Mouse (Mus musculus) limb, embryonic 14.5 days (tissue): ENCODE measurements around the gene Paxbp1. TPM values are rescaled to one million over a fixed set of nuclear protein-coding genes. Genes with fewer than 3 reads are reported as not detected.

ENCODE experiments used
- ATAC-seq: fragments of 200-750 bp; cut with Nextera tagmentation; 2 replicates; pipeline ENCODE4 v1.8.0; 2017; ENCODE audit warnings: low read depth, moderate number of reproducible peaks, moderate TSS enrichment; ENCODE audit not compliant: low FRiP score
- DNase-seq: peaks from one replicate; pipeline ENCODE4 v3.0.0-alpha.2; 2015; ENCODE audit warnings: low spot score
- H3K27ac ChIP-seq: fragments of 300-500 bp; sonication (generic); replicated peaks from 2 replicates; pipeline ENCODE4 v1.5.1; 2014; ENCODE audit warnings: low read depth, mild to moderate bottlenecking, low read length, moderate library complexity, mixed read lengths
- H3K27me3 ChIP-seq: fragments of 300-500 bp; sonication (generic); 2 replicates; pipeline ENCODE4 v1.6.1; 2014; ENCODE audit warnings: low read length, mixed read lengths; ENCODE audit not compliant: control insufficient read depth, insufficient read depth
- H3K36me3 ChIP-seq: fragments of 300-500 bp; sonication (generic); 2 replicates; pipeline ENCODE4 v1.6.1; 2014; ENCODE audit warnings: mild to moderate bottlenecking, low read length, moderate library complexity, mixed read lengths; ENCODE audit not compliant: control insufficient read depth, insufficient read depth
- H3K4me1 ChIP-seq: fragments of 300-500 bp; sonication (generic); 2 replicates; pipeline ENCODE4 v1.6.1; 2014; ENCODE audit warnings: antibody characterized with exemption, low read length, mixed read lengths; ENCODE audit not compliant: control insufficient read depth, insufficient read depth
- H3K4me2 ChIP-seq: fragments of 300-500 bp; sonication (generic); replicated peaks from 2 replicates; pipeline ENCODE4 v1.6.1; 2014; ENCODE audit warnings: low read depth, mild to moderate bottlenecking, low read length, moderate library complexity; ENCODE audit not compliant: severe bottlenecking
- H3K4me3 ChIP-seq: fragments of 300-500 bp; sonication (generic); replicated peaks from 2 replicates; pipeline ENCODE4 v1.5.1; 2014; ENCODE audit warnings: low read length
- H3K9ac ChIP-seq: fragments of 300-500 bp; sonication (generic); 2 replicates; pipeline ENCODE4 v1.6.1; 2014; ENCODE audit warnings: mild to moderate bottlenecking, low read depth, low read length, moderate library complexity; ENCODE audit not compliant: severe bottlenecking
- H3K9me3 ChIP-seq: fragments of 300-500 bp; sonication (generic); 2 replicates; pipeline ENCODE4 v1.6.1; 2016; ENCODE audit warnings: low read length; ENCODE audit not compliant: control insufficient read depth
- POLR2A ChIP-seq: fragments of 200-500 bp; IDR thresholded peaks from 2 replicates; pipeline ENCODE4 v1.8.0; 2012; ENCODE audit warnings: inconsistent platforms, mild to moderate bottlenecking, moderate library complexity, borderline replicate concordance; ENCODE audit not compliant: insufficient read depth, insufficient read length; ENCODE audit errors: extremely low read depth
- WGBS: fragments of 180-500 bp; shearing (Covaris S2); extraction: QIAGEN DNeasy Blood & Tissue Kit; methylation state at CpG from one replicate; pipeline ENCODE4 v1.1.7; 2014; 5-methylcytosine and 5-hydroxymethylcytosine counted together
- polyA plus RNA-seq, 2 experiments: library from polyadenylated mRNA; depleted of rRNA in 1 of 2; stranded (reverse) in 1 of 2; unstranded in 1 of 2; fragments of >200 nt; fragmentation: Nextera tagmentation in 1 of 2; extraction: Ambion mirVana in 1 of 2; gene quantifications; 2 replicates each; pipeline versions ENCODE4 v1.2.1 to v1.2.3; 2012 to 2014

Paxbp1 gene
- polyA plus RNA-seq, 2 experiments, result 56.2 to 132 TPM

DNA sequence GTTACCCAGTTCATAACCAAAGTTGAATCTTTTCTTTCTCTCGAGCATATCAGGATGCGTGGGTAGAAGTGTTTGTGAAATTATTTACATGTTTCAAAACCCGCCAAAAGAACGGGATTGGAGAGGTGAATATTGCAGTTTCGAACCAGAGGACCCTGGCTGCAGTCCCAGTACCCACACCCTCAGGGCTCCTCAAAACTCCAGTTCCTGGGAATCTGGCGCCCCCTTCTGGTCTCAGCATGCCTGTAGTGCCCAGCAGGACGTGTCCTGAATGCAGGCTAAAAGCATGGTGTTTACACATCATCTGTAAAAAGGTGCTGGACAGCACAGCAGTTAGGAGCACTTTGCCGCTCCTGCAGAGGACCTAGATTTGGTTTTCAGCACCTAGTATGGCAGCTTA lies 1.2 kb upstream of the Paxbp1 start:
- Histone ChIP-seq H3K27ac (no peak overlapping the region), H3K4me1 (peaks cover 6% of the 10 kb centered on the region; the same call in 1 of the 2 replicates), H3K27me3 (no peaks in the 10 kb centered on the region), H3K9me3 (no peaks in the 10 kb centered on the region), H3K4me2 (no peak overlapping the region), H3K9ac (no peak overlapping the region), H3K4me3 (no peak overlapping the region), H3K36me3 (peaks cover 13% of the 10 kb centered on the region)
- TF ChIP-seq POLR2A, result no peak
- WGBS, result 67% methylated on average over 8 of the region's 8 CpGs
- ATAC-seq (no peak), DNase-seq (peak; percentile 18)

- DNase-seq (peak; percentile 29), ATAC-seq (peak; percentile 77)
- peak overlapping the region; percentile 85 for H3K4me3 ChIP-seq
- peak overlapping the region; percentile 95 for H3K27ac ChIP-seq
- H3K9me3 ChIP-seq, result no peaks in the 10 kb centered on the region
- H3K4me2 ChIP-seq, result peak overlapping the region; percentile 62
- no peaks in the 10 kb centered on the region for H3K27me3 ChIP-seq
- H3K9ac ChIP-seq, result peak overlapping the region; percentile 93
- WGBS, result under 1% methylated on average over 29 of the region's 63 CpGs
- peaks cover 26% of the 10 kb centered on the region for H3K36me3 ChIP-seq
- no peak for TF ChIP-seq POLR2A
- peaks cover 6% of the 10 kb centered on the region; the same call in 1 of the 2 replicates for H3K4me1 ChIP-seq
Observed at GRCm38 (mm10) chr16:91043461-91044248, 688 bp downstream of the Paxbp1 start.

GRCm38 (mm10) chr16:91042640-91043039 lies 1.7 kb downstream of the Paxbp1 start:
- 45% methylated on average over 1 of the region's 1 CpGs for WGBS
- no peak overlapping the region for H3K27ac ChIP-seq
- H3K9me3 ChIP-seq, result no peaks in the 10 kb centered on the region
- no peaks in the 10 kb centered on the region for H3K27me3 ChIP-seq
- peaks cover 6% of the 10 kb centered on the region; the same call in 1 of the 2 replicates for H3K4me1 ChIP-seq
- ATAC-seq (no peak), DNase-seq (no peak)
- peak overlapping the region; percentile 85 for H3K4me3 ChIP-seq
- H3K4me2 ChIP-seq, result peak overlapping the region; percentile 62
- TF ChIP-seq POLR2A, result no peak
- peak overlapping the region; percentile 93; the same call in 1 of the 2 replicates for H3K9ac ChIP-seq
- H3K36me3 ChIP-seq, result peaks cover 36% of the 10 kb centered on the region

DNA sequence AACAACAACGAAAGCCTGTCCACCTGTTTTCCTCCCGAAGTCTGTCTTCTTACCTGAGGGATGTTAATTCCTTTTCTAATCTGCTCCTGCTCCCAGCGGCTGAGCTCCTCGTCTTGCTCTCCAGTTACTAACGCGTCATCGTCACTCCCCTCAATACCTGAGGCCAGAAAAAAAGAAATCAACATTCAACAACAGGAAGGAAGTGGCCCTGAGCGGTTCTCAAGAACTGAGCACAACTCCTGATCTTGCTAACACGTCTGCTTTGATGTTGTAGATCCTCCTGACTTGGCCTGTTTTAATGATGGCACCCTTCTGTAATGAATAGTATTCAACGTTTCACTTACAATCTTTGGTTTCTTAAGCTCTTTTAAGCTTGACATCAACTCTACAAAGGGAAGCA lies 8.5 kb downstream of the Paxbp1 start:
- 91% methylated on average over 10 of the region's 10 CpGs for WGBS
- H3K27me3 ChIP-seq, result no peaks in the 10 kb centered on the region
- no peak for TF ChIP-seq POLR2A

GRCm38 (mm10) chr16:91030751-91031150 lies 13.6 kb downstream of the Paxbp1 start:
- H3K4me1 ChIP-seq, result no peaks in the 10 kb centered on the region
- no peak overlapping the region for H3K27ac ChIP-seq
- no peak for TF ChIP-seq POLR2A
- no peak for DNase-seq
- no peak overlapping the region for H3K4me2 ChIP-seq
- no peaks in the 10 kb centered on the region for H3K9me3 ChIP-seq
- H3K4me3 ChIP-seq, result no peak overlapping the region
- H3K27me3 ChIP-seq, result no peaks in the 10 kb centered on the region
- 89% methylated on average over 4 of the region's 4 CpGs for WGBS
- H3K9ac ChIP-seq, result no peak overlapping the region
- no peak for ATAC-seq
- peaks cover 88% of the 10 kb centered on the region for H3K36me3 ChIP-seq

More for the DNA sequence above, 8.5 kb downstream of the Paxbp1 start:
- H3K27ac ChIP-seq, result no peak overlapping the region
- no peaks in the 10 kb centered on the region; the same call in 1 of the 2 replicates for H3K4me1 ChIP-seq
- no peak overlapping the region for H3K4me2 ChIP-seq
- no peaks in the 10 kb centered on the region for H3K9me3 ChIP-seq
- no peak for DNase-seq
- no peak overlapping the region for H3K9ac ChIP-seq
- no peak for ATAC-seq
- H3K4me3 ChIP-seq, result no peak overlapping the region
- peaks cover 89% of the 10 kb centered on the region for H3K36me3 ChIP-seq
